Mouse (Mus musculus) urinary bladder, adult 2 months (tissue): ENCODE results near the gene Tulp1. TPM values are rescaled to one million over a fixed set of nuclear protein-coding genes. Genes with fewer than 3 reads are reported as not detected.
"Not testable (repeated sequence)": the region's sequence is repeated elsewhere in the genome, so short reads cannot be mapped to it uniquely, and the experiment has no call there.

Experiments
- DNase-seq: peaks from one replicate; pipeline ENCODE4 v3.0.0; 2022; ENCODE audit warnings: low spot score
- polyA plus RNA-seq: library from polyadenylated mRNA; depleted of rRNA; stranded (reverse); fragments of >200 nt; gene quantifications from 2 replicates; pipeline ENCODE4 v1.2.3, GENCODE M21; 2012

Gene Tulp1
- polyA plus RNA-seq, 1 experiment: 0.65 TPM

DNA sequence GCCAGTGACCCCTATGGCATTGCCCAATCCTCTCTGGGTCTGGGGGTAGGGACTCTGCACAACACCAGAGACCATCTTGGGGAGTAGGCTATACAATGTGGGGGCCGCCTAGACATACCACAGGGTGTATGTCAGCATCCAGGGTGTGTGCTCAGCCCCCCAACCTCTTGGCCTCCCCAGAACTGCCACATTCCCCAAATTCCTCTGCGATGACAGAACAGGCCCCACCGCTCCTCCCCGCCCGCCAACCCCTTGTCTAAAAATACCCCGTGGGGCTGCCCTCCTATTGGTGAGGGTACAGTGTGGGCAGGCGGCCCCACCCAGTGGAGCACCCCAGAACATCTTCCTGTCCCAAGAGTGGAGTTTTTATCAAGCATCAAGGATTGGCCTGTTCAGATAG, 24.4 kb downstream of the Tulp1 start:
- DNase-seq: no peak

GRCm38 (mm10) chr17:28337547-28337946, 27.5 kb downstream of the Tulp1 start:
- DNase-seq: no peak

- DNase-seq: no peak
Measured at GRCm38 (mm10) chr17:28335267-28335666, 29.8 kb downstream of the Tulp1 start.

DNA sequence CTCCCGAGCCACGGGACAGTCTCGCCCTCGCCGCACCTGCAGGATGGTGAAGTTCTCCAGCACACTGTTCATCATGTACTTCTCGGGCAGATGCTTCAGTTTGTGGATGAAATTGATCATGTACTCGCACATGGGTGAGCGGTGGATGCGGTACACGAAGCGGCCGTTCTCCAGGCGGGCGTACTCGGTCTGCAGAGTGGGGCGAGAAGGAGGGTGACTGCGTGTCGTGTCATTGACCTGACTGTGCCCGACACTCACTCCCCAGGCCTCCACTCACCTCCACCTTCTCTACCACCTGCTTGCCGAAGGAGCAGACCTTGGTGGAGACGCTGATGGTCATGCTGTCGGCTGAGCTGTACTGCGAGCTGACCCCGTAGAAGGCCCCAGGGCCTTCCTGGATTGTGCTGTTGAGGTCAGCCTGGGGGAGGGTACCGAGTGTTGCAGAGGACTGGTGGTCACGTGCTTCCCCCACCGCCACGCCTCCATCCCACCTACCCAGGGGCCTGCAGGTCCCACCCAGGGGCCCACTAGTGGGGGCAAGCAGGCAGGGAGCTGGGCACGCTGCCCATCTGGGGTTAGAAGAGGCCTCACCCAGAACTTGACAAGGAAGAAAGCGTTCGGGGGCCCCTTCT, 32.0 kb downstream of the Tulp1 start:
- DNase-seq: no peak

DNA sequence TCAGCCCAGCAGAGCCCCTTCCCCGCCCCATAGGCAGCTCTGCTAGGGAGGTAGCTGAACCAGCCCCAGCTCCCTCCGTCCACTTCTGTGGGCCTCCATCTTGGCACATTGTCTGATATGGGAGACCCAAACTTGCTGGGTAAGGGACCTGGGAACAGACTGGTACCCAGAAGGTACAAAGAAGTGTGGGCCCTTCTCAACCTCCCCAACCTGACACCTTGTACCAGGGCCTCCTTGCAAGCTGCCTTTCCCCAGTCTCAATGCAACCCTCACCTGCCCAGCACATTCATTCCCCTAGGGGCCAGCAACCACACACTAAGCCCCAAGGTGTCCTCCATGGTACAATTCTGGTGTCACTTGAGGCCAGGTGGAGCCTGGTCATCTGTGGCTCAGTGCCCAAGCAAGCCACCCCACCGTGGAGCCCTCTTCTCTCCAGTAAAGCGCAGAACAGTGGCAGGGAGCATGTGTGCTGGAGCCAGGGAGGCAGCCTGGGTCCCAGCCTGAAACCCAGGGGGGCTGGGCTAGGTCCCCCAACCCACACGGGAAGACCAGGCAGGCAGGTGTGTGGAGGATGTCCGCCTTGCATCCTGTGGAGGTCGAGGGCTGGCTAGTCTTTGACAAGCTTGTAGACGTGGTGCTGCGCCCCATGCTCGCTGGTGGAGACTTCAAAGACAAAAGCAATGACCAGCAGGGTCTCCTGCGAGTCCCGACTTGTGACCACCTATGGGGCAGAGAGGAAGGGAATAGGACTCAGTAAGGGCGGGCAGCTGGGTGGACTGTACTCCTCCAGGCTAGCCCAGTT, 32.7 kb downstream of the Tulp1 start:
- no peak for DNase-seq

DNA sequence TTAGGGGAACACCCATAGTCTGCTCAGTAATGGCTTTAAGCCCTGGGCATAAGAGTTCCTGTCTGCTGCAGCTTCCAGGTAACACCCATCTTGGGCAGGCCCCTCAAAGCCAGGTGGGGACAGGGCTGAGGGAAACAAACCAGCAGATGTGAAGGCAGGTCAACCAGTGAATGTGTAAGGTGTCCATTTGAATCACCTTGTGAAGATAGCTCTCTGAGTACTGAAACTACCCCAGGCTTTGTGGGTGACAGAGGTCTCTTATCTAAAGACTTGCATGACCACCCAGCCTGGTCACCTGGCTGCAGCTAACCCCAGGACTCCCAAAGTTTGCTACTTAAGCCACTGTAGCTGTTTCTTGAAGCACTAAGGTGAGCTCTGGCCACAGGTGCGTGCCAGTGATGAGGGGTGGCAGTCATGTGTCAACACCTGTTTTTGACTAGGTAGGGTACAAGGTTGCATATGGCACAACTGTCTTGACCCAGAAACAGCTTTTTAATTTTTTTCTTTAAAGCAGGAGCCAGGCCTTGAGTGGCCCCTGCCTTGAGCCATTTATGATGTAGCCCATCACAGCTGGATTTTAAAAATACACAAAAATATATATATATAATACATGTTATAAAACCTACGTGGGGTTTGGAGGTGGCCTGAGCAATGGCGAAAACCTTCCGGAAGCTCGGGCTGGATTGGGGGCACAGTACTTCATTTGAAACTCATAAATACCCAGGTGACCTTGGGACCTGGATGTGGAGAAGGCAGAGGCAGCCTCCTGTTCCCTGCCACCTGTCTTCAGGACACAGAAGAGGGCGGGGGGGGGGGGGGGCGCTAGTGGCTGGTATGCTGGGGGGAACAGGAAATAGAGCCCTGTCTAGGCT, 33.5 kb downstream of the Tulp1 start:
- no peak for DNase-seq

DNA sequence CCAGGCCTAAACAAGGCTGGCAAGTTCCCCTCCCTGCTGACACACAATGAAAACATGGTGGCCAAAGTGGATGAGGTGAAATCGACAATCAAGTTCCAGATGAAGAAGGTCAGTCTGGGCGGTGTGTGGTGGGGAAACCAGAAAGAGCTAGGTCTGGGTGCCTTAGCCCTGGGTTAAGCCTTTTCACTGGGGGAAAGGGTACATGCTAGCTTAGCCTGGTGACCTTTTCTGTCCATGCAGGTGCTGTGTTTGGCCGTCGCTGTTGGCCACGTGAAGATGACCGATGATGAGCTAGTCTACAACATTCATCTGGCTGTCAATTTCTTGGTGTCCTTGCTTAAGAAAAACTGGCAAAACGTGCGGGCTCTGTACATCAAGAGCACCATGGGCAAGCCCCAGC, 34.4 kb downstream of the Tulp1 start:
- not testable (repeated sequence) for DNase-seq

- no peak for DNase-seq
Measured at GRCm38 (mm10) chr17:28330232-28330546, 34.8 kb downstream of the Tulp1 start.

DNA sequence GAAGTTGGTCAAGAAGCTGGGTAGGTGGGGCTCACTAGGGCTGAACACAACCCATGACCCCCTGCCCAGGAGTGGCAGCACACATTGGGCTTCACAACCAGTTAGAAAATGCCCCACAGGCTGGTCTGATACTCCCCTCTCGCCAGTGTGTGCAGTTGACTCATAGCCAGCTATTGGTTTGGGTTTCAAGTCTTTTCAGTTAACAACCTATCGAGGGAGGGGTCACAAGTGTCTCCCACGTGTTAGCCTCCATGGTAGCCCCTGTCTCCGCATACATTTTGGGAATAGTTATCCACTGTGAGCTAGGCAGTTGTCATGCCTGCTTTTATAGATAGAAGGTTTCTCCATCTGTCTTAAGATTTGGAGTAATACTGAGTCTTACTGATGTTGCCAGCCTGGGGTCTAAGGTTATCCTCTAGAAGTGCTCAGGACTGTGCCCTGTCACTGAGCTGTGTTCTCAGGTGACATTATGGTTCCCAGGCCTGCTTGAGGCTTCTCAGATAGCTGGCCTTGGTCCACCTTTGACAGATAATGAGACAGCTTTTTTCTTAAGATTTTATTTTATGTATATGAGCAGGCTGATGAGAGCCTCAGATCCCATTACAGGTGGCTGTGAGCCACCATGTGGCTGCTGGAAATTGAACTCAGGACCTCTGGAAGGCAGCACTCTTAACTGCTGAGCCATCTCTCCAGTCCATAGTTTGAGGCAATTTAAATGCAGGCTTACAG, 35.4 kb downstream of the Tulp1 start:
- DNase-seq: no peak

DNA sequence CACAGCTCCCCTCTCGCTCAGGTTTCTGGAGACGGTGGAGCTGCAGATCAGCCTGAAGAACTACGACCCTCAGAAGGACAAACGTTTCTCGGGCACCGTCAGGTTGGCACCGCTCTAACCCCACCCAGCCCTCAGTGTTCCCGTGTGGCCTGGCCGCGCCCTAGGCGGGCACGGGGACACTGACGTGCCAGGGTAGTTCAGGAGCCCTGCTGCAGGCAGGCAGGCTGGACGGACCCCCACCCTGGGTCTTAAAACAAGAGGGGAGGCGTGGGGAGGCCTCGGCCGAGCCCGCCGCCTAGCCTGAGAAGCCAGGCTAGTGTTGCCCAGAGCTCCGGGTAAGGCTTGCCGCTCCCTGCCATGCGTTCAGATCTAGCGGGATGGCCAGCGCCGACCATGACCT, 36.1 kb downstream of the Tulp1 start:
- DNase-seq: no peak

DNA sequence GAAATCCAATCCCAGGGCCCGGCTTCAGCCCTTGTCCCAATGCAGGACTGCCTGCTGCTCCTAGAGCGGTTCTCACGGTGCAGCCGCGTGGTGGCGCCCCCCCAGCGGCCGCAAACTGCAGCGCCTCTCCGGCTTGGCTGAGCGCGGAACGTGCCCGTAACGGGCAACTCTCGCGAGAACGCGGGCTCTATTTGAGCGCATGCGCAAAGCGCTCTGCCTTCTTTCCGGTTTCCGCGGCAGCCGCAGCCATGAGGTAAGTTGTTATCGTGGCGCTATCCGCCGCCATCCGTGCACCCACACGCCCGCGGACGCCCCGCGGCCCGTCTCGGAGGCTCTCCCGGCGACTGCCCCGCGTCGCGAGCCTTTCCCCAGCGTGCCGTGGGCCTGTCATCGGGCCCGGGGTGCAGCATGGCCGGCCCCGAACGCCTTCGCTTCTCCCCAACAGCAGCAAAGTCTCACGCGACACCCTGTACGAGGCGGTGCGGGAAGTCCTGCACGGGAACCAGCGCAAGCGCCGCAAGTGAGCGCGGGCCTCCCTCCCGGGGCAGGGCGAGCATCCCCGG, 36.6 kb downstream of the Tulp1 start, which contains the start of gene Rpl10a:
Gene Rpl10a, plus strand, starts transcription at position 106 of the 563 bp plus-strand sequence.
- peak; percentile 99 for DNase-seq

GRCm38 (mm10) chr17:28327673-28328325, 37.2 kb downstream of the Tulp1 start:
- DNase-seq: no peak

- DNase-seq: no peak
Measured at GRCm38 (mm10) chr17:28326951-28327350, 38.1 kb downstream of the Tulp1 start.

- no peak for DNase-seq
Measured at GRCm38 (mm10) chr17:28325751-28326150, 39.3 kb downstream of the Tulp1 start.

GRCm38 (mm10) chr17:28324416-28324815, 40.6 kb downstream of the Tulp1 start:
- DNase-seq: not testable (repeated sequence)

DNA sequence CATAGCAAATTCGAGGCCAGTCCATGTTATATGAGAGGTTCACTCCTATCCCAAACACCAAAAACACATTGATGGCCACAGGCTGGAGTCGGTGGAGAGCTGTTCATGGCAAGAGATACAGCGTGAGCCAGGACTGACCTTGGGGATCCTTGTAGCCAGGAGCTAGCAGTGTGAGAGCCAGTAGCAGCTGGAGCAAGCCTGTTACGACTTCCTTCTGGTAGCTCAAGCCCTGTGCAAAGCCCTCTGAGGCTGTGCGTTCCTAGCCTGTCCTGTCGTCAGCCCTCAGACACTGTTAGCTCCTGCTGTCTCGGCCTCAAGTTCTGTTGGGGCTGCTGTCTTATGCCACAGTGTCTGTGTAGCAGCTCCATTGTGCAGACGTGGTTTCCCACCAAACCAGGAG, 41.2 kb downstream of the Tulp1 start:
- DNase-seq: no peak

DNA sequence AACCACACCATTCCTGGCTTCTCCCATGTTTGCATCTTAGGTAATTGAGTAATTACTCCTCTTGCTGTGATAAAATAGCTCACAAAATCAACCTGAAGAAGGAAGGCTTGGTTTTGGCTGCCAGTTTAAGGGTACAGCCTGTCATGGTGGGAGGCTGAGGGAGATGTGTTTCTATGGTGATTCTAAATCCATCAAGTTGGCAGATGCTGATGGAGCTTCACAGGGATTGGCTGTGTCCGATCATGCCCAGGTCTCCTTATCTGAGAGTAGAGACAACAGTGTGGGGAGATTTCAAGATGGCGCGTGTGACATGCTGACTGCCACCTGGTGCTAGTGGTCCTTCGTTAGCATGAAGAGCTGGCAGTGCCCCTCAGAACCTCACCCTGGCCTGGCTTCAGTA, 43.3 kb downstream of the Tulp1 start:
- DNase-seq: no peak

GRCm38 (mm10) chr17:28317725-28318124, 47.3 kb downstream of the Tulp1 start:
- no peak for DNase-seq

DNA sequence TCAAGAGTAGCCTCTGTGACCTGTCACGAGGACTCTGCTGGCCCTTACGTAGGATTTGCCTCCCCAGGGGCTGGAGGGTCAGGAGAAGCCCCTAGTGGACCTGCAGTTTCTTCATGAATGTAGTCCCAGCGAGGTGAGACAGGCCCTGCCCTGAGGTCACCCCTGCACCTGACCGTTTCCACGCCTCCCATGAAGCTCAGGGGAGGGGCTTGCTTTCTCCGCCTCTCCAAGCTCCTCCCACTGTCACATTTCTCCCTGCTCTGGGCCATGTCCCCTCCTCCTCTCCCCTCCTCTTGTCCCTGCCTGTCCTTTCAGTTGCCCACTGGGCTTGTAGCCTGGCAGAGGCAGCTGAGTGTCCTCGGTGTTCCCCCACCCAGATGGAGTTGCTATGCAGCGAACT, 47.9 kb downstream of the Tulp1 start:
- DNase-seq: no peak

DNA sequence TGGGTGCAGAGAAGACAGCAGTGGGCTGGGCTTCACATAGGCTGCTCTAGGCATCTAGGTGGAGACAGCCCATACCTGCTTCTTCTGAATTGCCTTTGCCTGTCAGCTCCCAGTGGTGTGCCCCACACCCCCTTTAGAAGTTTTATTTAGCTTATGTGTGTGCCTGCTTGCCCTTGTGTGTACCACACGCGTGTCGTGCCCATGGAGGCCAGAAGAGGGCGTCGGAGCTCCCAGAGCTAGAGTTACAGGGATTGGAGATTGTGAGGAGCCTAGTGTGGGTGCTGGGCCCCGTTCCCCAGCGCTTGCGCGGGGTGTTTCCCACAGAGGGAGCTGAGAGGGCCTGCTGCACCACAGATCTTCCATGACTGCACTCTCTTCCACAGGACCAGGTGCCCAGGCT, 48.5 kb downstream of the Tulp1 start:
- no peak for DNase-seq

DNA sequence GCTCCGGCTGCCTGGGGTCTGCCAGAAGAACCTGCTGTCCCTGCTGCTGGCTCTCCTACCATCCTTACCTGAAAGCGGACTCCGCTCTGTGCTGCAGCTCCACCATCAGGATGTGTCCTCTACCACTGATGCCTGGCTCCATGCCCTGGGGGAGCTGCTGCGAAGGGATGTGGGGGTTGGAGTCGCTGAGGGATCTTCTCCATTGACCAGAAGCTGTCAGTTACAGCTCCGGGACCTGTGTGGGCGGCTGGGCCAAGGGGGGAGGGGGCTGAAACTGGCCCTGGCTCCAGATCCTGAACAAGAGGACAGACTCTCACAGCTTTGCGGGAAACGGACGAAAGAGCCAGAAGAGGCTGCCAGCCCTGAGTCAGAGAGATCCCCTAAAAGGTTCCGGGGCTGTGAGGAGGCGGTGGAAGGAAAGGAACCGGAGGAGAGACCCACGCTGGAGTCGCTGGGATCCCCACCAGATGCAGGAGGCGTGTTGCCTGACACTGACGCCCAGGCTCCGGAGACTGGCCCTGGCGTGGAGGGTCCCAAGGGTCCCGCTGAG, 49.3 kb downstream of the Tulp1 start:
- DNase-seq: no peak
